Mouse (Mus musculus): ENCODE results near the gene Tsnax.

GRCm38 (mm10) chr8:125053505-125054435, 41.0 kb downstream of the Tsnax start, which contains the start of gene Disc1:
- TF ChIP-seq POLR2A (IDR thresholded peaks at IDR 0.05; ENCODE audit: borderline replicate concordance, extremely low read depth, low read depth, low read length) (no peak), CTCF (IDR thresholded peaks at IDR 0.05; ENCODE audit: insufficient read depth, low read length) (no peak)

Measured in lung, adult 2 months (tissue).